Mouse (Mus musculus): ENCODE results near the gene Stk11. TPM values are rescaled to one million over a fixed set of nuclear protein-coding genes. Genes with fewer than 3 reads are reported as not detected.

The Stk11 gene
- polyA plus RNA-seq, 1 experiment from 2014 or later: 27.0 TPM

DNA sequence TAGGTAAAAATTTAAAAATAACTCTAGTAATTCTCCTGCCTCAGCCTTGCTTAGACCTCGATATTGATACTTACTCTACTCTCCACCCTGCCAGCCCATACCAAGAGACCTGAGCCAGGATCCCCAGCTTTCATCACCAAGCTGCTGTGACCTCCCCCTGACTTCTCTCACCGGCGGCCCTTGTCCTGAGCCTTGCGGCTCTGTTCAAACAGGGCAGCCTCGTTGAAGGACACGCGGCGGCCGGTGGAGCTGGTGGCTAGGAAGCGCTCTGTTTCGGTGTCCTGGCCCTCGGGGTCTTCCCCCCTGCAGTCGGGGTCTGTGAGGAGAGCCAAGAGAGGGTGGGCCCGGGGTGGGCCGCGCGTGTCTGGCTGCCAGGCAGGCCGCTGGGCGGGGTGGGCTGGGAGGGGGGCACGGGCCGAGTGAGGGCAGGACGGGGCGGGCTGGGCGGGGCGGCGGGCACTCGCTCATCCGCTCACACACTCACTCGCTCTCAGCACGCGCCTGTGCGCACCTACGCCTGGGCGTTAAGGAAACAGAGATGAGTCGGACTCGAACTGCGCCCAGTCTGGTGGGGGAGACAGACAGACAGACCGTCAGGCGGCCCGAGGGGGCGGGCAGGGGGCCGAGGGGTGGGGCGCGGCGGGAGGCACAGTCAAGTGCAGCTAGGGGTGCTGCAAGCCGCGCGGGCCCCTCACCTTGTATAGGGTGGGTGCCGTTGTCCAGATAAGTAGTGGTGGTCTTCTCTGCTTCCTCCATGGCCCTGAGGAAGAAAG lies 20.8 kb downstream of the Stk11 start:
- Histone ChIP-seq H3K27ac (ENCODE audit: low read depth) (no peak overlapping the region), H3K9ac (ENCODE audit: low read length) (no peak overlapping the region; the same call in 1 of the 2 replicates), H3K4me3 (ENCODE audit: low read depth, low read length) (peak overlapping the region; percentile 63), H3K36me3 (ENCODE audit: control insufficient read depth, insufficient read depth, low read length) (peaks cover 31% of the 10 kb centered on the region), H3K27me3 (replicated peaks; ENCODE audit: control insufficient read depth, insufficient read depth, low read length) (peaks cover 25% of the 10 kb centered on the region), H3K9me3 (ENCODE audit: control insufficient read depth, low read length) (no peaks in the 10 kb centered on the region), H3K4me1 (replicated peaks; ENCODE audit: control insufficient read depth, insufficient read depth, low read length) (peaks cover 26% of the 10 kb centered on the region), H3K4me2 (ENCODE audit: low read length) (peak overlapping the region; percentile 97)
- DNase-seq (ENCODE audit: low spot score) (no peak), ATAC-seq (replicated peaks; ENCODE audit: low FRiP score, low TSS enrichment, low read depth) (no peak)
- 16% methylated on average over 37 of the region's 49 CpGs for WGBS

DNA sequence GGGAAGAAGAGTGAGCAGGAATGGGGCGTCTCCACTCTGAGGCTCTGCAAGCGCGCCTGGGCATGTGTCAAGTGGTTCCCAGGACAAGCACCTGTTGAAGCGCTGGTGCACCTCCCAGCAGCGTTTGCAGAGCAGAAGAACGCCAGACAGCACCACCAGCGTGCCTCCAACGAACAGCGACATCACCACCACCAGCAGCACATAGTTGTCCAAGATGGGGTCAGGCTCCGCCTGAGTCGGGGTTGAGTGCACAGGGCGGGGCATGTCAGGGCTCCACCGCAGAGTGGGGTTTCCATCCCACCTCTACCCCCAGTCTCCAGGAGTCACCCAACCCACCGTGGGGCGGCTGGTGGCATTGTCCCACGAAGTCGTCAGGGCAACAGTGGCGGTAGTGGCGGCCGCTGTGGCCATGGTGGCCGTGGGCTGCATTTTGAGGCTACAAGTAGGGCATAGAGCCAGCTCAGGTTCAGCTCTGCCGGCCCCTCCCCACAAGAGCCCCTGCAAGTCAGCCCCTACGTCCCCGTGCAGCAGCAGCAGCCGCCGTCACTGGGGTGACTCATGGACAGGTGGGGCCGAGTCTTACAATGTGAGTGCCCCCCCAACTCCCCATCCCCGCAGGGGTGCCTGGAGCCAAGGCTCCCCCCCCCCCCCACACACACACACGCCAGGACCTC lies 21.5 kb downstream of the Stk11 start:
- Histone ChIP-seq H3K36me3 (ENCODE audit: control insufficient read depth, insufficient read depth, low read length) (peaks cover 25% of the 10 kb centered on the region), H3K27ac (ENCODE audit: low read depth) (no peak overlapping the region), H3K4me1 (replicated peaks; ENCODE audit: control insufficient read depth, insufficient read depth, low read length) (peaks cover 21% of the 10 kb centered on the region), H3K4me3 (ENCODE audit: low read depth, low read length) (peak overlapping the region; percentile 63), H3K4me2 (ENCODE audit: low read length) (peak overlapping the region; percentile 97), H3K9me3 (ENCODE audit: control insufficient read depth, low read length) (no peaks in the 10 kb centered on the region), H3K9ac (ENCODE audit: low read length) (peak overlapping the region; percentile 34; the same call in 1 of the 2 replicates), H3K27me3 (replicated peaks; ENCODE audit: control insufficient read depth, insufficient read depth, low read length) (peaks cover 25% of the 10 kb centered on the region)
- DNase-seq (ENCODE audit: low spot score) (peak; percentile 67), ATAC-seq (replicated peaks; ENCODE audit: low FRiP score, low TSS enrichment, low read depth) (no peak)
- WGBS: 7% methylated on average over 28 of the region's 29 CpGs

DNA sequence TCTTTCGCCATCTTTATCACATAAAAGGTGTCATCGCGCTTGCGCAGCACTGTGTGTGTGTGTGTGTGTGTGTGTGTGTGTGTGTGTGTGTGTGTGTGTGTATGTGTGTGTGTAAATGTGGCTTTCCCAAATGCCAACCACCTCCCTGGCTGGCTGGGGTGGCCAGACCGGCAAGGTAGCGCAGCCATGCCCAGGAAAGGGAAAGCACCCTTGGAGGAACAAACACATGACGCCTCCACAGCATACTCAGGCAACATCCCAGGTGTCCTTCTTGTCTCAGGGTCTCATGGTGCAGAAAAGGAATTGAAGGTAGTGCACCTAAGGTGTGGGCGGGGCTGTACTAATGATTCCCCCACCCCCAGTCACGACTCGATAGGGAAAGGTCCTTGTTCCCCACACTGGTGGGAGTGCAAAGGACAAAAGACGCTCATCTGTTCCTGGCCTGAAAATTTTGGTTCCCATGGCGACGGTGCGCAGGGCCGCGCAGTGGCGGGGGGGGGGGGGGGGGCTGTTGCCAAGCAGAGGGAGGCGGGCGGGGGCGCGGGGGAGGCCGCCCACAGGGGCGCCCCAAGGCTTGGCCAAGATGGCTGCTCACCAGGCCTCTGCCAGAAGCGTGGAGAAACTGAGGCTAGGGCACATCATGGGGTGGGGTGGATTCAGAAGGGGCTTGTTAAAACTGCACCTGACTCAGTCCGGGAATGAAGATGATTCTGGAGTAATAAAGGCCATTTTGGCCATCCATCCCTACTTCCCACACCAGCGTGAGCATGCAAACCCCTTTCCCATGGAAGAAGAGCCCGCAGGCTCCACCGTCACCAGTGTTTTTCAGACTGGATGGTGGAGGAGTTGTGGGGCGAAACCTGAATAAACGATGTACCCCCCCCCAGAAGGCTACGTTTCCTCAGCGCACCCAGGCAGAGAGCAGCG lies 22.3 kb downstream of the Stk11 start:
- WGBS: 6% methylated on average over 28 of the region's 33 CpGs
- Histone ChIP-seq H3K36me3 (ENCODE audit: control insufficient read depth, insufficient read depth, low read length) (peaks cover 17% of the 10 kb centered on the region; the same call in 1 of the 2 replicates), H3K4me1 (replicated peaks; ENCODE audit: control insufficient read depth, insufficient read depth, low read length) (peaks cover 24% of the 10 kb centered on the region), H3K4me2 (ENCODE audit: low read length) (peak overlapping the region; percentile 97), H3K4me3 (ENCODE audit: low read depth, low read length) (peak overlapping the region; percentile 63), H3K27me3 (replicated peaks; ENCODE audit: control insufficient read depth, insufficient read depth, low read length) (peaks cover 25% of the 10 kb centered on the region), H3K27ac (ENCODE audit: low read depth) (no peak overlapping the region), H3K9ac (ENCODE audit: low read length) (peak overlapping the region; percentile 67), H3K9me3 (ENCODE audit: control insufficient read depth, low read length) (no peaks in the 10 kb centered on the region)
- ATAC-seq (replicated peaks; ENCODE audit: low FRiP score, low TSS enrichment, low read depth): no peak
- no peak for DNase-seq (ENCODE audit: low spot score)

DNA sequence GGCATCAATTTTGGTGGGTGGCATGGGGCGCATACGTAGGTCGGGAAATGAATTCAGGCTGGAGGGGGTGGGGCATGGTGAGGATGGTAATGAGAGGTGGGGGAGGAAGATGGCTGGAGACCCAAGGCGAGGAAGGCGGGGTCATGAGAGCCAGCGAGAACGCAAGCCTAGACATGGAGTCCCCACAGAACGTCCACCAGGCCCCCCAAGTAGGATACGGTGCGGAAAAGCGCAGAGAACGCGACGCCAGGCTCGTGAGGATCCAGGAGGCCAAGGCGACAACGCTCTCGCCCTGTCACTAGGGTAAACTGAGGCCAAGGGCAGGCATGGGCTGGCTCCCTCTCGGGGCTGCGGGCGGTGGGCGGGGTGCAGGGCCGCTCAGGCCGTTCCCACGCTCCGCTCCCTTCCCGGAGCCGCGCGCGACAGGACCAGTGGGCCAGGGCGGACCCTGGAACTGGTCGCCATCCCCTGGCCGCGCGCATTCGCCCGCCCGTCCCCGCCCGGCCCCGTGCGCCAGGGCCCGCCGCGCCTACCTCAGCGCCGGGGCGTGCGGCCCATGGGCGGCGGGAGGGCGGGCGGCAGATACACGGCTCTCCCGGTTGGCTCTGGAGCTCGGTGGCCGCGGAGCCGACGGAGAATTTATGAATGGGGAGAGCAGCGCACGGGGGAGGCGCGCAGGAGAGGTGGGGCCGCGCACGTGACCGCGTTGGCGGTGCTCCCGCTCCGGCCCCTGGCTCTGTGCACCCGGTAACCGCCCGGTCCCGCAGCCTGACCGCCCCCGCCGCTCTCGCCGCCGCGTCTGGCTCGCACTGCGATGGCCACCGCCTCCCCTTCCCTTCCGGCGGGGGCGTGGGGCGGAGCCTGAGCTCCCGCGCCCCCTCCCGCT lies 23.2 kb downstream of the Stk11 start, which contains the start of gene Atp5d:
TSS of gene Atp5d (plus strand) at position 80 of the 886 bp plus-strand sequence.
- peak within 1 kb of the TSS; percentile 63 for H3K4me3 ChIP-seq (ENCODE audit: low read depth, low read length)
- DNase-seq (ENCODE audit: low spot score) (peak; percentile 77), ATAC-seq (replicated peaks; ENCODE audit: low FRiP score, low TSS enrichment, low read depth) (peak; percentile 4; the same call in 1 of the 2 replicates)
- H3K36me3 ChIP-seq (ENCODE audit: control insufficient read depth, insufficient read depth, low read length): peaks cover 14% of the 10 kb centered on the region
- H3K4me1 ChIP-seq (replicated peaks; ENCODE audit: control insufficient read depth, insufficient read depth, low read length): peaks cover 29% of the 10 kb centered on the region
- WGBS: under 1% methylated on average over 63 of the region's 94 CpGs
- H3K27me3 ChIP-seq (replicated peaks; ENCODE audit: control insufficient read depth, insufficient read depth, low read length): peaks cover 25% of the 10 kb centered on the region
- peak within 1 kb of the TSS; percentile 69 for H3K27ac ChIP-seq (ENCODE audit: low read depth)
- H3K4me2 ChIP-seq (ENCODE audit: low read length): peak within 1 kb of the TSS; percentile 97
- no peaks in the 10 kb centered on the region for H3K9me3 ChIP-seq (ENCODE audit: control insufficient read depth, low read length)
- H3K9ac ChIP-seq (ENCODE audit: low read length): peak within 1 kb of the TSS; percentile 67

DNA sequence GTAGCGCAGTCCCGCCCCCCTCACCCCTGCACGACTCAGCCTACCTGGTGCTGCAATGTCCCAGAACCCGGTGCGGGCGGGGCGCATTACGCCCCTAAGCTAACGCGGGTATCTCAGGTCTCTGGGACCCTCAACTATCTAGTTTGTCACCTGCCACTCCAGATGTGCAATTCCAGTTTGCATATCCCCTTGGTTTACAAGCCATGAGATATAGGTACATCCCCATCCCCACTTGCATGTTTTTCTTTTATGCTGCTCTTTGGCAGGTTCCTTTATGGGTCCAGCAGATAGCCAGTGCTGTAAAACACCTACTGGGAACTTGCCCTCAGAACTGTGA lies 23.8 kb downstream of the Stk11 start:
- Histone ChIP-seq H3K9me3 (ENCODE audit: control insufficient read depth, low read length) (no peaks in the 10 kb centered on the region), H3K4me3 (ENCODE audit: low read depth, low read length) (peak overlapping the region; percentile 63), H3K27ac (ENCODE audit: low read depth) (peak overlapping the region; percentile 69; the same call in 1 of the 2 replicates), H3K4me1 (replicated peaks; ENCODE audit: control insufficient read depth, insufficient read depth, low read length) (peaks cover 29% of the 10 kb centered on the region), H3K36me3 (ENCODE audit: control insufficient read depth, insufficient read depth, low read length) (peaks cover 17% of the 10 kb centered on the region), H3K4me2 (ENCODE audit: low read length) (peak overlapping the region; percentile 97), H3K27me3 (replicated peaks; ENCODE audit: control insufficient read depth, insufficient read depth, low read length) (peaks cover 25% of the 10 kb centered on the region), H3K9ac (ENCODE audit: low read length) (peak overlapping the region; percentile 67)
- no peak for ATAC-seq (replicated peaks; ENCODE audit: low FRiP score, low TSS enrichment, low read depth)
- under 1% methylated on average over 9 of the region's 10 CpGs for WGBS
- no peak for DNase-seq (ENCODE audit: low spot score)

DNA sequence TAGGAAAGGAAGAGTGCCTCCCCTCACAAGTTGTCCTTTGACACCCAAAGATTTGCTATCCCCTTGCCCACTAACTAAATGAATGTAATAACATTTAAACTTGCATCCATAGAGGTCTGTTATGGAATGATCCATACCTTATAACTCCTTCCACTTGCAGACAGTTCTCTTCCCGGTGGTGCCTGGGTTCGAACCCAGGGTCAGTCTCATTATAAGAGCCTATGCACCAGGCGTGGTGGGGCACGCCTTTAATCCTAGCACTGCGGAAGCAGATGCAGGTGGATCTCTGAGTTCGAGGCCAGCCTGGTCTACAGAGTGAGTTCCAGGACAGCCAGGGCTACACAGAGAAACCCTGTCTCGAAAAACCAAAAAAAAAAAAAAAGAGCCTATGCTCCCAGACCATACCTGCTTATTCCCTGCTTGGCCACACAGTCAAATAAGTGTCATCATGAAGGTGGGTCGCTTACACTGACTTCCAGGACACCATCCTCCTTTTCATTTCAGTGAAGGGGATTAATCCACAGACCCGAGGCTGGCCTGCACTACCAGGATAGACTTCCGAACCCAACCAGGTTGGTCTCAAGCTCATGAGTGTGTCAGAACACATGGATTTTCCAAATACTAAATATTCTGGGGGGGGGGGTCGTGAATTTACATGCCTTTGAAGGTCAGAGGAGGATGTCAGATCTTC lies 24.5 kb downstream of the Stk11 start:
- WGBS: 77% methylated on average over 11 of the region's 11 CpGs
- no peak overlapping the region for H3K9ac ChIP-seq (ENCODE audit: low read length)
- H3K36me3 ChIP-seq (ENCODE audit: control insufficient read depth, insufficient read depth, low read length): peaks cover 24% of the 10 kb centered on the region
- ATAC-seq (replicated peaks; ENCODE audit: low FRiP score, low TSS enrichment, low read depth) (no peak), DNase-seq (ENCODE audit: low spot score) (no peak)
- no peak overlapping the region for H3K27ac ChIP-seq (ENCODE audit: low read depth)
- H3K9me3 ChIP-seq (ENCODE audit: control insufficient read depth, low read length): no peaks in the 10 kb centered on the region
- H3K4me1 ChIP-seq (replicated peaks; ENCODE audit: control insufficient read depth, insufficient read depth, low read length): peaks cover 29% of the 10 kb centered on the region
- H3K4me3 ChIP-seq (ENCODE audit: low read depth, low read length): no peak overlapping the region
- peaks cover 25% of the 10 kb centered on the region for H3K27me3 ChIP-seq (replicated peaks; ENCODE audit: control insufficient read depth, insufficient read depth, low read length)
- H3K4me2 ChIP-seq (ENCODE audit: low read length): no peak overlapping the region

DNA sequence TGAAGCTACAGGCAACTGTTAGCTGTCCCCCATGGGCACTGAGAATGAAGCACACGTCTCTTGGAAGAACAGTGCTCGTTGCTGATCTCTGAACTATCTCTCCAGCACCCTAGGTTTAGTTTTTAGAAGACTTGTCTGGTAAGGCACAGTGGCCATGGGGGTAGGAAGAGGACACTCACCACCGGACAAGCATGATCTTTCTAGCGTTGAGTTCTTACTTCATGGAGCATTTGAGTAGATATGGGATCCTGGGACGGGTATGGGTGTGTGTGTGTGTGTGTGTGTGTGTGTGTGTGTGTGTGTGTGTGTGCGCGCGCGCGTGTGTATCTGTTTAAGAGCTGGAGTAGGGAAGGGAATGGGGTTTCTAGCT lies 25.0 kb downstream of the Stk11 start, which contains the start of gene Cbarp:
TSS of gene Cbarp (minus strand) at position 170 of the 370 bp plus-strand sequence.
- peak within 1 kb of the TSS; percentile 34 for H3K9ac ChIP-seq (ENCODE audit: low read length)
- 73% methylated on average over 10 of the region's 10 CpGs for WGBS

More for the DNA sequence above, 25.0 kb downstream of the Stk11 start, which contains the start of gene Cbarp:
- ATAC-seq (replicated peaks; ENCODE audit: low FRiP score, low TSS enrichment, low read depth) (no peak), DNase-seq (ENCODE audit: low spot score) (no peak)
- H3K4me2 ChIP-seq (ENCODE audit: low read length): peak within 1 kb of the TSS; percentile 98
- H3K9me3 ChIP-seq (ENCODE audit: control insufficient read depth, low read length): no peaks in the 10 kb centered on the region
- H3K4me3 ChIP-seq (ENCODE audit: low read depth, low read length): peak within 1 kb of the TSS; percentile 76
- H3K27me3 ChIP-seq (replicated peaks; ENCODE audit: control insufficient read depth, insufficient read depth, low read length): peaks cover 23% of the 10 kb centered on the region
- peaks cover 33% of the 10 kb centered on the region for H3K4me1 ChIP-seq (replicated peaks; ENCODE audit: control insufficient read depth, insufficient read depth, low read length)
- peaks cover 25% of the 10 kb centered on the region for H3K36me3 ChIP-seq (ENCODE audit: control insufficient read depth, insufficient read depth, low read length)
- peak within 1 kb of the TSS; percentile 76 for H3K27ac ChIP-seq (ENCODE audit: low read depth)

All from intestine, embryonic 14.5 days (tissue).